Mouse (Mus musculus): ENCODE results near the gene Nckipsd. TPM values are rescaled to one million over a fixed set of nuclear protein-coding genes. Genes with fewer than 3 reads are reported as not detected.

Gene Nckipsd
- 1 to 10 TPM; 3.5 to 4.5 TPM for total RNA-seq (2021)
- long read RNA-seq, experiment 1, transcript Nckipsd-201 (13 exons, 3,360 nt), result major isoform, 6 of 8 reads
- long read RNA-seq, experiment 1, partial matches to known transcripts, result 0 of 8 reads
- long read RNA-seq, experiment 1, other reads (novel, unspliced or antisense), result 2 of 8 reads
- long read RNA-seq, experiment 2, transcript Nckipsd-201 (13 exons, 3,360 nt), result major isoform, 8 of 10 reads
- long read RNA-seq, experiment 2, partial matches to known transcripts, result 0 of 10 reads
- long read RNA-seq, experiment 2, other reads (novel, unspliced or antisense), result 2 of 10 reads

DNA sequence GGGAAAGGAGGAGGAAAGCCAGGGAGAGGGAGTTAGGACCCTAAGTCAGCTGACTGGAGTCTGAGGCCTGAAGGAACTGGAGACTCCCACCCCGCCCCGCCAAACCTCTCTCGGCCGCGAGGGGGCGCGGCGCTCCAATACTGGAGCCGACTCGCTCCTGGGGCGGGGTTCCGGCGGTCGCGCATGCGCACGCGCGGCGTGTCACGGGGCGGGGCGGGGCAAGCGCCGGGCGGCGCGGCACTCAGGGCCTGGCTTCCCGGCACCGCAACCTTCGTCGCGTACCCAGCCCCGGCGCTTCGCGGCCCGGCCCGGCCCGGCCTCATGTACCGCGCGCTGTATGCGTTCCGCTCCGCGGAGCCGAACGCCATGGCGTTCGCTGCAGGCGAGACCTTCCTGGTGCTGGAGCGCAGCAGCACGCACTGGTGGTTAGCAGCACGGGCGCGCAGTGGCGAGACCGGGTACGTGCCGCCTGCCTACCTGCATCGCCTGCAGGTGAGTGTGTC is at the start of gene Nckipsd:
TSS of gene Nckipsd (plus strand) at position 206 of the 503 bp plus-strand sequence.
- intact Hi-C loops (cut with DNase I; ENCODE audit: low total_unique reads), result loop anchor here (5.0 kb wide), 1 partner anchor 51 kb away; no protein-coding TSS in a partner anchor
- peak; percentile 96 for DNase-seq

GRCm38 (mm10) chr9:108759121-108759520 is 49.0 kb upstream of the Nckipsd start:
- no peak for DNase-seq
- intact Hi-C loops (cut with DNase I; ENCODE audit: low total_unique reads), result loop anchor here (5.0 kb wide), 2 partner anchors 48 to 63 kb away; partner anchors contain the start of gene Nckipsd

DNA sequence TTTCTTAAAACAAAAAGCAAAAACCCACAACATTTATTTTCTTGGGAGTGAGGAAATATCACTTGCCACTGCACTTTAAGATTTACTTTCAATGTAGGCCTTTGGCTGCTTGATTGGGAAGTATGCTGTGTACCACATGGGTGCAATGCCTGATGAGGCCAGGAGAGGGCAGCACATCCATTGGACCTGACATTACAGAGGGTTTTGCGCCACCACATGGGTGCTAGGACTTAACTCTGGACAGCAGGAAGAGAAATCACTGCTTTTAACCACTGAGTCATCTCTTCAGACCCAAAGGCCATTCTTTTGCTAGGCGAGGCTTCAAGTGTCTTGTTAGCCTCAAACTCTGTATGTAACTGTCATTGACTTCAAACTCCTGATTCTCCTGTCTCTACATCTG is 48.4 kb upstream of the Nckipsd start:
- intact Hi-C loops (cut with DNase I; ENCODE audit: low total_unique reads), result loop anchor here (5.0 kb wide), 2 partner anchors 47 to 62 kb away; partner anchors contain the start of gene Nckipsd
- no peak for DNase-seq

DNA sequence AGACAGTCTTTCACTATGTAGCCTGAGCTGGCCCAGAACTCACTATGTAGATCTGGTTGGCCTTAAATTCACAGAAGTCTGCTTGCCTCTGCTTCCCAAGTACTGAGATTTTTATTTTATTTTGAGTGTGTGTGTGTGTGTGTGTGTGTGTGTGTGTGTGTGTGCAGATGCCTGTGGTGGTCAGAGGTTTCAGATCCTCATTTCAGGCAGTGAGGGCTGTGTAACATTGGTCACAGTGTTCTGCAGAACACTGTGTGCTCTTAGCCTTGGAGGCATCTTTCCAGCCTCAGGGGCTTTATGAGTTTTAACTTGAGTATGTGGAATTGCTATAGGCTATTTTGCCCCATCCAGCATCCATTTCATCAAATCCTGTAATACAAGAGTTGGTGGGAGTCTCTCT is 46.6 kb upstream of the Nckipsd start:
- DNase-seq, result no peak
- intact Hi-C loops (cut with DNase I; ENCODE audit: low total_unique reads), result no loop called here

- intact Hi-C loops (cut with DNase I; ENCODE audit: low total_unique reads), result loop anchor here (5.0 kb wide), 1 partner anchor 47 kb away; no protein-coding TSS in a partner anchor
- DNase-seq, result no peak
These were observed 43.2 kb upstream of the Nckipsd start for GRCm38 (mm10) chr9:108764971-108765370.

DNA sequence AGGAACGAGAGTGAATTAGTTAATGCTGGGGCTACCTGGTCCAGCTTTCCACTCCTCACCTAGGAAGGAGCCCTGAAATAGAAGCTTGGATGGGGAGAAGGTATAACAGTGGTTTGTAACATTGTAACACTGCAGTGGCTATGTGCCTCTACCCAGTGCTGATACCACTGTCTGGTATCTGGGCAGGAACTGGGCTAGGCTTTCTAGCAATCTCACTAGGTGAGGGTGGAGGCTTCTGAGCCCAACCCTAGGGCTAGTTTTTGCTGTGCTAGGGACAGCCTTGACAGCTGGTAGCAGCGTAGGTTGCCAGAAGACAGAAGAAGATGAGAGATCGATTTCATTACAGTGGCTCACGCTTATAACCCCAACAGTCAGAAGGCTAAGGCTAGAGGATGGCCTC is 31.6 kb upstream of the Nckipsd start:
- intact Hi-C loops (cut with DNase I; ENCODE audit: low total_unique reads), result no loop called here
- no peak for DNase-seq

DNA sequence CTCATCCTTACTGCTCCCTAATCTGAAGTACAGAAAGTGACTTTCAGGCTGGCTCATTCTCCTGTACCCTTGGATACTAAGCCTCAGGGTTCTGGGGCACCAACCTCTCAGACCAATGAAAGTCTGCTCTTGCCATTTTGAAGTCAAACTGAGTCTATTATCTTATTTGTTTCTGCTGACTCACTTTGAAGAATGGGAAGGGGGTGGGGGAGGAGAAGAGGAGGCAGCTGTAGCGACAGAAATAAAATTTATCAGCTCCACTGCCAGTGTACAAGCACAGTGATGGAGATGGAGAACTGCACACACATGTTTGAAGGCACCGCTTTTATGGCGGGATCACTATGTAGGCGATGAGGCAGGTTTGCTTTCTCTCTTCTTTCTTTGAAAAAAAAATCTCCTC is 30.9 kb upstream of the Nckipsd start:
- intact Hi-C loops (cut with DNase I; ENCODE audit: low total_unique reads), result no loop called here
- no peak for DNase-seq

- intact Hi-C loops (cut with DNase I; ENCODE audit: low total_unique reads), result no loop called here
- no peak for DNase-seq
These were observed 27.2 kb upstream of the Nckipsd start for GRCm38 (mm10) chr9:108780959-108781358.

- no peak for DNase-seq
- intact Hi-C loops (cut with DNase I; ENCODE audit: low total_unique reads), result no loop called here
These were observed 26.3 kb upstream of the Nckipsd start for GRCm38 (mm10) chr9:108781891-108782290.

GRCm38 (mm10) chr9:108782836-108783547 is 25.2 kb upstream of the Nckipsd start:
- DNase-seq, result no peak
- intact Hi-C loops (cut with DNase I; ENCODE audit: low total_unique reads), result no loop called here

DNA sequence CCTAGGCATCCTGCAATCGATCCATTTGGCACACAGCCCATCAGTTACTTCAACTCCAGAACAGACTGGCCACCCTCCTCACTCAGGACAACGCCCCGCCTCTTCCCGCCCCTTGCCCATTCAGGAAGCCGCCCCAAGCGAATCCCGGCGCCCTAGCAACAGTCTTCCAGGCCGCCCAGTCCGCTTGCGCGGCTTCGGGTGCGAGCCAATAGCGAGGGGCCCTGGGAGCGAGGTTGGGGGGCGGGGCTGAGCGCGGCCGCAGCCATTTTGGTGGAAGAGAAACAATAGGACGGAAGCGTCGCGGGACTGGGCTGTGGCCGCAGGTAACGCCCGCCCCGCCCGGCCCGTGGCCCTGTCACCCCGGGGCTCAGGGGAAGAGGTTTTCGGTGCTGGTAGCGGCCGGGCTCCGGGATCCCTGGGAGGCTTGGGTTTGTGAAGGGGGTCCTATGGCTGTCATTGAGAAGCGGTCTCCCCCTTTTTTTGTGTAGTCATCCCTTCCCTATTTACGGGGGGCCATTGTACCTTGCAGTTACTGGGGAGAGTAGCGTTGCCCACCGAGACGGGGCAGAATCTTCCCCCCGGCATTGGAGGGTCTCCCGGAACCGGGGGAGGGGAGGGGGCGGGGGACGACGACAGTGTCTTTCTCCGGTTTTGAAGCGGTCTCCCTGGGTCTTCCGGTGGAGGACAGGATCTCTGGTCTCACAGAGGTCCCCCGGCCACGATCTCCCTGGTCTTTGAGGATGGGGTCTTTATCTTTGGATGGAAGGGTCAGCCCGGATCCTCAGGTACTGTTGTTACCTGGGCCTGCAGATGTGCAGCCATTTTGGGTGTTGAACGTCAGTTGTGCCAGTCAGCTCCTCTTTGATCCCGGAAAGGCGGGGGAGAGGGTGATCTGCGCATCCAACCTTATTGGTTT is 24.4 kb upstream of the Nckipsd start, which contains the start of gene Ip6k2:
TSS of gene Ip6k2 (plus strand) at position 249 of the 916 bp plus-strand sequence.
- intact Hi-C loops (cut with DNase I; ENCODE audit: low total_unique reads), result no loop called here
- DNase-seq, result peak; percentile 97

- DNase-seq, result no peak
- intact Hi-C loops (cut with DNase I; ENCODE audit: low total_unique reads), result no loop called here
These were observed 22.8 kb upstream of the Nckipsd start for GRCm38 (mm10) chr9:108785416-108785815.

- intact Hi-C loops (cut with DNase I; ENCODE audit: low total_unique reads), result no loop called here
- DNase-seq, result no peak
These were observed 21.7 kb upstream of the Nckipsd start for GRCm38 (mm10) chr9:108786494-108786893.

DNA sequence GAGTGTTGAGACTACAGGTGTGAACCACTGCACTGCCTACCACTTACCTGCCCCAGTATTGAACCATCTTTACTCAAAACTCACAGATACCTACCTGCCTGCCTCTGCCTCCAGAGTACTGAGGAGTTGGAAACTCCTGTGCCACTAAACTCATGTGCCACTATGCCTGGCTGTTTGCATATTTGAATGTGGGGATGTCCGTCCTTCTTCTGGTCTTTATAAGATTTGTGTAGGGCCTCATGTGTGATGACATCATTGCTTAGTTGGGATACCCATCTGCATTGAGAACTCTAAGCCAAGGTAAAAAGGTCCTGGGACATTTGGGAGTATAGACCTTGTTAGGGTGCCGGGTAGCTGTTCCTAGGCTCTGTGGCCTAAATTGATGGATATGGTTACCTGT is 21.1 kb upstream of the Nckipsd start:
- intact Hi-C loops (cut with DNase I; ENCODE audit: low total_unique reads), result no loop called here
- no peak for DNase-seq

- no peak for DNase-seq
- intact Hi-C loops (cut with DNase I; ENCODE audit: low total_unique reads), result no loop called here
These were observed 19.5 kb upstream of the Nckipsd start for GRCm38 (mm10) chr9:108788713-108789112.

DNA sequence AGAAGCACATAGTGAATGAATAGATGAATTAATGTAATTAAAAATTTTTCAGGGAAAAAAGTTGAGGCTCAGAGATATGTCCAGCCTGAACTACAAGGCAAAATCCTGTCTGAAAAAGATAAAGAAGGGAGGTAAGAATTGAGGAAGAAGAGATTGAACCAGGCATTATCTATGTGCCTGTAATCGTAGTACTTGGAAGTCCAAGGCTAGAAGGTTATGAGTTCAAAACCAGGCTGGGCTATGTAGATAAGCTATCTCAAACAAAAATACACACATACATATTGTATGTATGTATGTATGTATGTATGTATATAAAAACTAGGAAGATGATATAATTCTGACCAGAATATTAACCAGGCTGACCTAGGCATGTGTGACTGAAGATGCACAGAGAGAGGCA is 15.9 kb upstream of the Nckipsd start:
- intact Hi-C loops (cut with DNase I; ENCODE audit: low total_unique reads), result no loop called here
- no peak for DNase-seq

- intact Hi-C loops (cut with DNase I; ENCODE audit: low total_unique reads), result no loop called here
- DNase-seq, result no peak
These were observed 15.4 kb upstream of the Nckipsd start for GRCm38 (mm10) chr9:108792730-108793129.

GRCm38 (mm10) chr9:108795281-108795680 is 12.9 kb upstream of the Nckipsd start:
- intact Hi-C loops (cut with DNase I; ENCODE audit: low total_unique reads), result no loop called here
- DNase-seq, result no peak

GRCm38 (mm10) chr9:108795762-108796161 is 12.4 kb upstream of the Nckipsd start:
- no peak for DNase-seq
- intact Hi-C loops (cut with DNase I; ENCODE audit: low total_unique reads), result no loop called here

All from gastrocnemius, postnatal 14 days (tissue).